Mouse (Mus musculus) frontal cortex, adult (tissue): ENCODE measurements around the gene Cd151.
A peak's percentile ranks its signal among the peaks of the same experiment; 100 is the strongest.

ENCODE experiments used
- ATAC-seq: cut with Nextera tagmentation; 2 replicates; pipeline ENCODE4 v1.9.2; 2017; ENCODE audit warnings: mild to moderate bottlenecking, moderate library complexity, mixed read lengths; ENCODE audit not compliant: low TSS enrichment

Cd151 gene

DNA sequence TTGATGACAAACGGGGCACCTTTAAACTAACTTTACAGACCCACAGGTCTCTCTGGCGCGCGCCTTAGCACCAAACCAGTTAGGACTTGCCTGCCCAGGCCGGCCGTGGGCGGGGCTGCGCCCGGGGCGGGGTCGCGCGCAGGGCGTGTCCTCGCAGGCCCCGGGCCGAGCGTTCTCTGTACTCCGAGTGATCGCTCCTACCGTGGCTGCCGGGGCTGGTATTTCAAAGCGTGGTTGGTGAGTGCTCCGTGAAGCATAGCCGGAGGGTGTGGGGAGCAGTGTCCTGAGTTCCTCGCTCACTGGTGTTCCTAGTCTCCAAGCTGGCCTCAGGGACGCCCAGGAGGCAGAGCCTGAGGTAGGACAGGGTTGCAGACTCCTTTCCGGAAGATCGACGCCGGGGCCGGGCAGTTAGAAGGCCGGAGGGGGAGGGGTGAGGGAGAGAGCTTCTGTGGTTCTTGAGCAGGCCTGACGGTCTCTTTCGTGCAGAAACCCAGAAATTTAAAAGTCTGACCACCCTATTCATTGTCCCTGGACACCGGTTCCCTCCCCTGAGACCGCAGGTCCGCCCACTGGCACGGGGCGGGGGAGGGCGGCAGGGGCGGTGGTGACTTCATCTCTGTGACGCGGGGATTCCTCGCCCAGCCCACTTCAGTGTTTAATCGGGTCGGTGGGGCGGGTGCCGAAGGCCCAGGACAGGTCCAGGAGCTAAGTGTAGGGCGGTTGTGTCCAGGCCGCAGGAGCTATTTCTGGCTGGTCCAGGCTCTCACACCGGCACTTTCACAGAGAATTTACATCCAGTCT, at the start of gene Cd151:
Gene Cd151 (plus strand): TSS at position 163 of the 801 bp plus-strand sequence.
- ATAC-seq, result peak; percentile 20

DNA sequence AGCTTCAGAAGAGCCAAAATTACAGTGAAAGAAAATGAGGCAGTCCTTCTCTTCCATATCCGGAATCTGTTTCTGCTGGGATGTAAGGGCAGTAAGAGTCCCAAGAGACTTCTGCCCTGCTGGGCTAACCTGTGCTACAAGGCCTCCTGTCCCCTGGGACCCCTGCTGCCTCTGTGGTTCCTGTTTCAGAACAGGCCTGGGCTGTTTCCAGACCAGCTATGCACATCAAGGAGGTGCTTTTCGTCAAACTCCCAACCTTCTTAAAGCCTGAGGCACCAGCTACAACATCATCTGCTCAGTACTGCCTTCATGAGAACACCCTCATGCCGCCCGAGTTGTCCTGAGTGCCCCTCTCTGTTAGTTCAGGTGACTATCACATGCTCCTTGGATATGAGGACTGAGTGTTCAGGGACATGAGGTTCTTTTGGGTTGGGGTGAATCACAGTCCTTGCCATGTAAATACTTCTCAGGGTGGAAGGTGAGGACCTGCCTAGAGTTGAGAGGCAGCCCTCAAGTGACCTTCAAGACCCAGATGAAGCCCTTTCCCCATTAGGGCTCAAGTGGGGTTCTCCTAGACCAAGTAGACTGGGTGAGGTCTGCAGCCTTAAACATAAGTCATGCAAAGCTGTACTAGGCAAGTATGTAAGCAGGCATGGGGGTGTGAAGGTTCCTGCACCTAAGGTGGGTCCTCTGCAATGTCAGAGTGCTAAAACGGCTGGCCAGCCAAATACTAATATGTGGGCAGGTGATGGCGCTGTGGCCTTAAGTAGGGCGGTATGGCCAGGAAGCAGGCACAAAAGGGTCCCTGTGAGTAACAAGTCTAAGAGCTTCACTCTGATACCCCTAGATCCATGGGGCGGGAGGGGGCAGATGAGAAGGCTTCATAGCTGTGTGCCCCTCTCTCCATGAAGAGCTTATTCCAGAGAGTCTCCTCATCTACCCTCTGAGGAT, 49.2 kb upstream of the Cd151 start:
- ATAC-seq, result no peak

DNA sequence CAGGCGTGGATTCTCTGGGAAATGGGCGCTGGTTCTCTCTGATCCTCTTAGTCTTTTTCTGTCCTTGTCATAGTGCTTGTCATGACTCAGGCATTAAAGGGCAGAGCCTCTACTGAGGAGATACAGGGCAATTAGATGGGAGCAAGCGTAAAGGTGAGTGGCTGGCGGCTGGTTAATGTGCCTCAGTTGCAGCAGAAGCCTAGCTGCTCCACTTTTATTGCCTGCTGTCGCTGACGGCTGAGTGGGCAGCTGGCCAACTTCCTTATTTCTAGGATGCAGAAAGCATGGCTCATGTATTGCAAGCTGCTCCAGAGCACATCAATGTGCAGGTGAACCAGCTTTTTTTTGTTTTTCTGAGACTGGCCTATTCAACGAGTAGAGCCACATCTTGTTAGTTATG, 48.2 kb upstream of the Cd151 start:
- no peak for ATAC-seq

DNA sequence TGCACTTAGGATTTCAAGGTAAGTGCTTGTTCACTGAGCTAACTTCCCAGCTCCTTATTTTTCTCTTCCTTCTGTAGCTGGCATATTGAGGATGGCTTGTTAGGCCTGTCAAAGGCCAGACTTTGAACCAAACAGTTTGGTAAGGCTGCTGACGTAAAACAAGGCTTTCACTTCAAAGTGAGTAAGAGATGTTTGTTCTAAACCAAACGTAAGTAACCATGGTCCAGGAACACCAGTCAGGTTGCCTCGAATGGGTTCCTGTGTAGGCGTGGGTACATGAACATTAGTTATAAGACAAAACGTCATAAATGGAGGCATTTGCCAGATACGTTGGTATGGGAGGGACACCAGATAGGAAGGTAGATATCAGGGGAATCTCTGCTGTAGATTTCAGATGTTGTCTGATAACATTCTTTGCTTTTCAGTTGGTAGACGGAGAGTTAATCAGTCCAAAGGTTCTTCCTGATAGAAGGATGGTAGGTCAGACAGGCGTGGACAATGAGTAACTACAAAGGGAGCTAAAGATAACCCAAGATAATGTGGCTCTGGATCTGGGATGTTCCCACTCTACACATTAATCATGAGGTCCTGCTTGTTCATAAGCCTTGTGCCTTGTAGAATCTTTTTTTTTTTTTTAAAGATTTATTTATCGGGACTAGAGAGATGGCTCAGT, 47.0 kb upstream of the Cd151 start:
- no peak for ATAC-seq

DNA sequence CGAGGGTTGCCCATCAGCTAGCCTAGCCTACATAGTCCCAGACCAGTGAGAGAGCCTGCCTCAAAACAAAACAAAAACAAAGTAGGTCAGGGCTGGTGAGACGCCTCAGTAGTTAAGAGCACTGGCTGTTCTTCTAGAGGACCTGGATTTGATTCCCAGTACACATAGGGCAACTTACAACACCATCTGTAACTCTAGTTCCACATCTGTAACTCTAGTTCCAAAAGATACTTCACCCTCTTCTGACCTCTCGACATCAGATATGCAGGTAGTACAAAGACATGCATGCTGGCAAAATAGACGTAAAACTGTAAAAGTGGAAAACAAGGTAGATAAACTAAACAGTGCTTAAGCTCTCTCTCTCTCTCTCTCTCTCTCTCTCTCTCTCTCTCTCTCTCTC, 43.4 kb upstream of the Cd151 start:
- ATAC-seq, result no peak

DNA sequence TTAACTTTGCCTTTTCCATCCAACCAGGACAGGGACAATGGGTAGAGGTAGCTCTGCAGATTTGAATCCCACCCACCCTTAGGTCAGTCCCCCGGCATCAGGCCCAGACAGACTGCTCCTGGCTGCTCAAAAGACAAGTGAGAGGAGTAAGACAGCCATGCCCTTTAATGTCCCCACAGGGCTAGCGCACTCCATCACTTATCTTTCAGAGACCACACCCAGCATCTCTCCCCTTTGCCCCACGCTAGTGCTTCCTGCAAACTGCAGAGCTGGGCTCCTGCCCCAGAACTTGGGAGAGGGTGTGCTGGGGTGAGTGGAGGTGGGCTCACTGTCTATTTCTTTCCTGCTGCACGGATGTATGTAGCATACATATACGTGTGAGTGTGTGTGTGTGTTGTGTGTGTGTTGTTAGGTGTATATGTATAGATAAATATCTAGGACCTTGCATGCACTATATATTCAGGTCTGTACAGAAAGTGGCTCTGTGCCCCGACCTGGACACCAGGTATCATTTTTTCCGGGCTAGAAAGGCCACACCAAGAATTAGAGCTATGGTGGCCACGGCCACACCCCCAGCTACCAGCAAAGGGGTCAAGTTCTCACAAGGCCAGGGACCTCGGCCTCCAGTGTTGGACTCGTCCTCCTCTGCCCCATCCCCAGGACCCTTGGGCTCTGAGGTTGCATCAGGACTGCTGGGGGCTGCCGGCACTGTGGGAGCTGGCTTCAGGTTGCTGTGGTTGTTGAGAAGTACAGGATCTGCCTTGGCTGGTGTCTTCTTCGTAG, 40.1 kb upstream of the Cd151 start:
- ATAC-seq, result no peak

DNA sequence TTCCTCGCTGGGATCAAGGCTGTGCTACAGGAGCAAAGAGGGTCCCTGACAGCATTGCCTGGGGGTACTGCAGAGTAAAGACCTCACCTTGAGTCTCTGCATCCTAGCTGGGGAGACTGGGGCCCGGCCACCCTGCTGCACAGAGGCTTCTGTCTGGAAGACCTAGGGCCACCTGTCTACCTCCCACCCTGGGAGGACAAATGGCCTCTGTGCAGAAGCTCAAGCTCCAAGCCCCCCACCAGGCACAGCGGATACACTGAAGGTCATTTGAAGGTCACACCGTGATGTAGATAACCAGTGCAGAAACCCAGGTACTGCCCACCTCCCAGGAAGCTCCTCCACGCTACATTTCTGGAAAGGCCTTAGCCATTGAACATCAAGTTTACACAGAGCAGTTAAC, 38.5 kb upstream of the Cd151 start:
- no peak for ATAC-seq

DNA sequence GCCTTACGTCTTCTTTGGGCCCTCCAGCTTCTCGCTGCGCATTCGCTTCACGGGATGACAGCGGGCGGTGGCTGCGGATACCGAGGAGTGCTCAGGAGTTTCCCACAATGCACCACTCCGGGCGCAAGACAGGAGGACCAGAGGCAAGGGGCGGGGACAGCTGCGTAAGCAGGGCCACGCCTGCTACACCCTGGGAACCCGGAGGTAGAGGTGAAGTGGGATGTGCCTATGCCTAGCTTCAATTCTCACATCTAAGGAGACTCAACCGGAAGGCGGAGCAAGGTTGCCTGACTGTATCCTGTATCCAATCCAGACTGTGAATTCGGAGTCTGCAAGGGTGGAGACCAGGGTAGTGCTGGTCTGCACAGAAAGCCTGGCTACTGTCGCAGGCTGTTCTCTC, 37.9 kb upstream of the Cd151 start, which contains the start of gene Cend1:
Gene Cend1 (minus strand): TSS at position 182 of the 400 bp plus-strand sequence.
- peak; percentile 89 for ATAC-seq

DNA sequence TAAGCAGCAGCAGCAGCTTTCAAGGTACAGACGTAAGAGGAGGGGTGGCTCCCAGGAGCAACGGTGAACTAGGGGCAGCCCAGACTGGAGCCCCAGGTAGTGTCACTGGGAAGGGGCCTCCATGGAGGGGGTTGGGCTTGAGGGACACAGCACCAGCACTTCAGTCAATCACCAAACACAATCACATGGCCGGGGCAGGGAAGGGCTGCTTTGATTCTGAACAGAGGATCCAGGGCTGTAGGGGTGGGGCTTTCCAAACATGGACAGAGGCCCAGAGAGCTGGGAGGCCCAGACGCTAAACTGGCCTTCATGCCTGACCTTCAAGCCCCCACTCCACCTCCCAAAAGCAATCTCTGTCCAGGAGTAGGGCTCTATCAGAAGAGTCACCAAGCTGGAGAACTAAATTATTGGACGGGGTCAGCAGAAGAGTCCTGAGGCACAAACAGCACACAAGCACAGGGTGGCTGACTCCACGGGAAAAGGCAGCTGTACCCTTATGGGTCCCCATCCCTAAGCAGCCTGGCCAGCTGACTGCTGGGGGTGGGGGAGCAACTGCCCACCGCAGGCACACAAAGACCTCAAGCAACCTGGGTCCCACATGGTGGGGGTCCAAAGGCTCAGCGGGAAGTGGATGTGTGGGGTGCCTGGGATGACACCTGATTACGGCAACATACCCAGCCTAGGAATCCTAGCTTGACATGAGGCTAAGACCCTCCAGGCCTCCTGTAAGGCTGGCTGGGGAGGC, 37.2 kb upstream of the Cd151 start:
- ATAC-seq, result no peak

DNA sequence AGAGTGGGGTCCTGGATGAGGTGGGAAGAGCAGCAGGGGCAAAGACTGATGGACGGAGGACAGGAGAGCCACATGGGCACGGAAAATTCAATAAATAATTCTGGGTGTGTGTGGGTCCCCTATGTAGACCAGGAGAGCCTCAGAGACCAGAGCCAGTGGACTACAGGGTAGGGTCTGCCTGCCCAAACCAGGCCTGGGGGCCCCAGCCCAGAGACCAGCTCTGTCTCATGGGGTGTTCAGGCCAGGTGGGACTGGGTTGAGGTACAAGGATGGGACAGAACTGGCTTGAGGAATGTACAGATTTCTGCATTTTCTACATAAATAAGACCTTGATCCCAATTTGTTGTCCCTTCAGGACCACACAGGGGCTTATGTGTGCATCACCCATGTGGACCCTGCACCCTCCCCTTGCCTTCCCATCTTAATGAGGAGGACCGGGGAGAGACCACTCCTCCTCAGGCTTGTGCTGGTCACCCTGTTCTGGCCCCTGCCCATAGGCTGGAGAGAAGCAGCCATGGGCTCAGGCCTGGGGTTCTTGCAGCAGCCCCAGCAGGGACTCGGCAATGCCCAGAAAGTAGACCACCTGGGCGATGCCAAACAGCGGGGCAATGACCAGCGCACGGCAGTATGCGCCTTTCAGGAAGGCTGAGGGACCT, 36.5 kb upstream of the Cd151 start:
- ATAC-seq, result no peak

DNA sequence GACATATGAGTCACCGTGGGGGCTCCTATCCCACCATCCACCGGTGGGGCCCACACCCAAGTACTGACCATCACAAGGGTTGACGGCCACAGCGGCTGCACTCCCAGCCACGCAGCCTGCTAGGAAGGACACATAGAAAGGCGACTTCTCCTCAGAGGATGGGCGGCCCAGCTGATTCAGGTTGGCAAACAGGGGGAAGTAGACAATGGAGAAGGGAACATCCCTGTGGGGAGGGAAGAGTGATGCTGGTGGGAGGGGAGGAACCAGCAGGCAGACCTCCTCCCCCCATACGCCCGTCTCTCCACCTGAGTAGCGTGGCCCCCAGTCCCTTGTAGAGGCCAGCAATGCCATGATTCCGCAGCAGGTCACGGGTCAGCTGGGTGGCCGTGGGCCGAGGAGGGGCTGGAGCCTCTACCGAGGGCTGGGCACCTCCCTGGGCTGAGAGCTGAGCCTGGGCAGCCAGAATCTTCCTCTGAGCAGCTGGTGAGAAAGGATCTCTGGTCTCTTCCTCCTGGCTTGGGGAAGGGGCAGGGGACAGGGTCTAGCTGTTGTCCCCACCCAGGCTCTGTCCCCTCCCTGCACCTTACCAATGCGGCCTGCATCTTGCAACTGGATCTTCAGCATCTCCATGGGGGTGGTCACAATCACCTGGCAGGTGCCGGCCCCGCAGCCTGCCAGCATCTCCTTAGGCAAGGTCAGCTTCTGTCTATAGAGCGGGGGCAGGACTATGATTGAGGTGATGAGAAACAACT, 35.6 kb upstream of the Cd151 start:
- no peak for ATAC-seq

DNA sequence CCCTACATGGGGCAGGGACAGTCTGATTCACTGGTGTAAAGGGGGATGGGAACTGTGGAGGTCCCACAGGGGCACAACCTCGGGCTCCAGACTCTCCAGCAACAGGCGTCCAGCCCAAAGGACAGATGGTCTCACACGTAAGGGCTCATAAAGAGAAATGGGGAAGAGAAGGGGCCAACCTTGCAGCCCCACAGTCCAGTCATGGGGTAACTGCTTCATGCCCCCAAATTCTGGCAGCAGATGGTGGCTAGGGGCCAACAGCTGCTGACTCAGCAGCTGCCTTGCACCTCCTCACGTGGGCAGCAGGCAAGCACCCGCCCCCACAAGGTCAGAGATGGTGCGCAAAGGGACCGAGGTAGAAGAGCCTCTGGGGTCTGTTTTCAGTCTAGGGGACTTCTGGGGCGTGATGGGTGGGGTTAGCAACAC, 35.0 kb upstream of the Cd151 start:
- ATAC-seq, result no peak

DNA sequence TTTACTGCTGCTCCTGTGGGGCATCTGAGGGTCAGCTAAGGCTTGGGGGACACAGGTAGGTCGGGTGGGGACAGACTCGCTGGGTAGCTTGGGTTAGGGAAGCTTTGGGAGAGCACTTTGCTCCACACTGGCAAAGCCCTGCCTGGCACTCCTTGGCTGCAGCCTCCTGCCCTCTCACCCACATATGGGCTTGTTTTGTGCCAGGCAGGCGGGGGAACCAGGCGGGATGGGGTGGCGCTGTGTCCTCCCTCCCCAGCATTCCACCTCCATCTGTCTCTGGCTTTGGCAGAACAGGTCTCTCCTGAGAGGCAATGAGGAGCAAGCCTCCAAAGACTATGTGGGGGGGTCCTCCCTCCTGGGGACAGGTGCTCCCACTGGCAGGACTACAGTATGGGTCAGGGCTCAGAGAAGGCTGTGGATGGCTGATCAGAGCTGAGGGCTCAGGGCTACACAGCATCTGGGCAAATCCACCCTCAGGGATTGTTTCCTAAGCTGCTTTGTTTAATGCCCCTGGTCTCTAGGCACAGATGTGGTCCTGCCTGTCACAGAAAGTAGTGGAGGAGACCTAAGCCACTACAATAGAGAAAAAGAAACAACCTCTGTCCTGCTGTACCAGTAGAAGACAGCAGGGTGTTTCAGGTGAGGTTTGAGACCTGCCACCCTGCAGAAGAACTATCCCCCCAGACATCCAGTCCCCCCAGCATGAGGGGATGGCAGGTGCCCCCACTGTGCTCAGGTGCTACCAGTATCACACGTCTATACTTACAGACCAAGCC, 34.3 kb upstream of the Cd151 start:
- ATAC-seq, result no peak

DNA sequence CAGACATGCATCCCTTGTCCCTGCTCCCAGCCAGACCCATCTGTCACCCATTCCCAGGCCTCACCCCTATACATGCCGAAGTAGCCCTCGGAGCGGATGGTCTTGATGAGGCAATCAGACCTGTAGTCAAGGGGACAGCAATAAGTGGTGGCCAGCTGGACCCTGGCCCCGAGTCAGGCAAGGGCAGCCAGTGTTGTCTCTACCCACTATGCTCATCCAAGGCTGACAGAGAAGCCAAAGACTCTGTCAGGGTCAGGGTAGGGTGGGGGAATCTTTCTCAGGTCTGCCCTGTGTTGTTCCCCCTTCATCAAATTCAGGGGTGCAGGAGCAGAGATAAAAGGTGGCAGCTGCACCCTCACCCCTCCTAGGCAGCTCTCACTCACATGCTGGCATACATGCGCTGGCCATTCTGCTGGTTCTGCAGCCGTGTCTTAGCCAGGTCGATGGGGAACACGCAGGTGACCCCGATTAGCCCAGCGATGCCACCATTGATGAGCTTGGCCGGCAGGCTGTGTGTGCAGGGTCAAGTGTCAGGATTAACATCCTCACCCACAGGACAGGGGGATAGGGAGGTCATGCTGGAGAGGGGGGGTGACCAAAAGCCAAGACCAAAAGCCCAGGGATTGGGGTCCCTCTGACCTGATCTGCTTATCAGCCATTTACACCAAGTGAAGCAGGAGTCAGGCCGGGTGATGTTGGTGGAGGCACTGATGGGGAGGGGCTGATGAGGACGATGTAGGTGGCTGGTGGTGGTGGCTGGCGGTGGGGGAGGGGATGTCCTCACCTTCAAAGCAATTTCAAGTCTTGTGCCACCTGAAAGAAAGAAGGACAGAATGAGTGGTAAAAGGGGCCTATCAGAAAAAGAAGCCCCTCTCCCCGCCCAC, 33.4 kb upstream of the Cd151 start:
- ATAC-seq, result no peak

DNA sequence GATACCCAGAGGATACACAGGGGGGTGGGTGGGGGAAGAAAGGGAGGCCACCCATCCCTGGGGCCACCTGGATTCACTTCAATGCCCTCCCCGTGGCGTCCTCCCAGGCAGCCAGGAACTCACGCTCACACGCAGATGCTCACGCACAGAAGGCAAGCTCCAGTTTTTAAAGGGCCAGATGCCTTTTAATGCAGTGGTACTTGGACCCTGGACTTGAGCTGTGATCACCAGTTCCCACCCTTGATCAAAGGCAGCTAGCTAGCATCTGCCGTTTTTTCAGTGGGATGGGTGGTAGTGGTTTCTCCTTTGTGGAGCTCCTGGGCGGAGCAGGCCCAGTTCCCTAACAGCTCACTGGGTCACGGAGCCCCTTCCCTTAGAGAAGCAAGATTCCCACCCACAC, 32.7 kb upstream of the Cd151 start:
- ATAC-seq, result peak; percentile 33; the same call in 1 of the 2 replicates

DNA sequence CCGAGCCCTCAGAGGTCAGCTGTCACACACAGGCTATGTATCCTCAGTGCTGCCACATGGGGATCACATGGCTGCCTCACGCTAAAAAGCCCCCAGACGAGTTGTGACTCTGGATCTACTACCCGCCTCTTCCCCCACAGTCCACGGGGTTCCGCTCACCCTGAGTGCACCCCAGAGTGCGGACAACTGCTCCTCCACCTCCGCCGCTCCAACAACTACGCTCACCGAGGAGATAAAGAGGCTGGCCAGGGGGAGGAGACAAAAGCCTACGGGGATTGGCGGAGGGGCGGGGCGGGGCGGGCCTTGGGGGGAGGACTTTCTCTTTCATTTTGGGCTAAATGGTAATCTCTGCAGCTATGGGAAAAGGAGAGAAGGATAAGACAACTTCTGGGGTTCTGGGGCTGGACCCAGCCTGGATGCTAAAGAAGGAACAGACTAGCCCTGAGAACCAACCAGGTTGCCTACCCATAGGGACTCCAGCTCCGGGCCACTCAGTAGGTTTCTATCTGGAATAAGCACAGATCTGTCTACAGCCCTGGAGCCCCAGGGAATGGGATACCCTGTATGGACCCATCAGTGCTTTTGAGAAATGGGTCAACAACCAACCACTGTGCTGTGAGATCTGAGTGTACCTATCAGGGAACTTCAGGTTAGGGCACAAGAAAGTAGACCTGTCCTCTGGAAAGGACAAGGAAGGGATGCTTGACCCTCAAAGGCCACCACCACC, 31.9 kb upstream of the Cd151 start:
- ATAC-seq, result peak; percentile 34; the same call in 1 of the 2 replicates
